Mouse (Mus musculus) testis, adult 2 months (tissue): Measurements from ENCODE around the gene Atp6v1g3. TPM values are rescaled to one million over a fixed set of nuclear protein-coding genes. Genes with fewer than 3 reads are reported as not detected.
A peak's percentile ranks its signal among the peaks of the same experiment; 100 is the strongest.

Experiments used
- H3K27ac ChIP-seq: fragments of 200-500 bp; 2 replicates; pipeline ENCODE4 v1.5.1; 2012; ENCODE audit warnings: low read depth, low read length; ENCODE audit not compliant: control insufficient read depth, insufficient read depth
- H3K27me3 ChIP-seq: fragments of 200-500 bp; 2 replicates; pipeline ENCODE4 v1.6.1; 2012; ENCODE audit warnings: mild to moderate bottlenecking, low read length, moderate library complexity; ENCODE audit not compliant: control insufficient read depth, insufficient read depth
- H3K36me3 ChIP-seq: fragments of 200-500 bp; 2 replicates; pipeline ENCODE4 v1.6.1; 2012; ENCODE audit warnings: mild to moderate bottlenecking, low read length; ENCODE audit not compliant: control insufficient read depth, insufficient read depth
- H3K4me1 ChIP-seq: fragments of 200-500 bp; 2 replicates; pipeline ENCODE4 v1.6.1; 2012; ENCODE audit warnings: low read length; ENCODE audit not compliant: control insufficient read depth, insufficient read depth
- H3K4me3 ChIP-seq: fragments of 200-500 bp; 2 replicates; pipeline ENCODE4 v1.5.1; 2012; ENCODE audit warnings: low read depth, mild to moderate bottlenecking, low read length, moderate library complexity, mixed read lengths; ENCODE audit not compliant: control insufficient read depth
- CTCF ChIP-seq: fragments of 200-500 bp; IDR thresholded peaks from 2 replicates; pipeline ENCODE4 v1.5.1; 2012; ENCODE audit warnings: low read depth, mild to moderate bottlenecking, inconsistent platforms, low read length, moderate library complexity; ENCODE audit not compliant: control insufficient read depth, insufficient read depth, insufficient replicate concordance
- POLR2A ChIP-seq: fragments of 200-500 bp; IDR thresholded peaks from 2 replicates; pipeline ENCODE4 v1.6.1; 2012; ENCODE audit warnings: low read depth, mild to moderate bottlenecking, inconsistent platforms, low read length, moderate library complexity; ENCODE audit not compliant: control insufficient read depth
- polyA plus RNA-seq: library from polyadenylated mRNA; depleted of rRNA; stranded (reverse); fragments of >200 nt; gene quantifications from 2 replicates; pipeline ENCODE4 v1.2.3, GENCODE M21; 2012

The Atp6v1g3 gene
- polyA plus RNA-seq, 1 experiment, result not detected

DNA sequence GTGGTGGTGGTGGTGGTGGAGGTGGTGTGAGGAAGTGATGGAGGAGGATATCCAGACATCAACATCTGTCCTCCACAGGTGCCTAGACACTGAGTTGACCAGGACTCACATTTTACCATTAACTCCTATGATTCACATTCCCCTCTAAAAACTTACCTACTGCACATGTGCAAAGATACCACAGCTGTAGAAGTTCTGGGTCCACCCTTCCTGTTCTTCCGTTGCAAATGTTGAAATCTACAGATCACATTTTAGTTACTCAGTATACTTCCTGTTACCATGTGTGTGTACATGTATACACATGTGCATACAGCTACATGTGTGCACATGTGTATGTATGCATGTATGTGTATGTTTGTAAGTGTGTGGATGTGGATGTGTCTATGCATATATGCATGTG, 29.8 kb downstream of the Atp6v1g3 start:
- Histone ChIP-seq H3K4me3 (no peak overlapping the region), H3K4me1 (no peaks in the 10 kb centered on the region), H3K27me3 (no peaks in the 10 kb centered on the region), H3K27ac (no peak overlapping the region), H3K36me3 (no peaks in the 10 kb centered on the region)
- TF ChIP-seq POLR2A (no peak), CTCF (no peak)

DNA sequence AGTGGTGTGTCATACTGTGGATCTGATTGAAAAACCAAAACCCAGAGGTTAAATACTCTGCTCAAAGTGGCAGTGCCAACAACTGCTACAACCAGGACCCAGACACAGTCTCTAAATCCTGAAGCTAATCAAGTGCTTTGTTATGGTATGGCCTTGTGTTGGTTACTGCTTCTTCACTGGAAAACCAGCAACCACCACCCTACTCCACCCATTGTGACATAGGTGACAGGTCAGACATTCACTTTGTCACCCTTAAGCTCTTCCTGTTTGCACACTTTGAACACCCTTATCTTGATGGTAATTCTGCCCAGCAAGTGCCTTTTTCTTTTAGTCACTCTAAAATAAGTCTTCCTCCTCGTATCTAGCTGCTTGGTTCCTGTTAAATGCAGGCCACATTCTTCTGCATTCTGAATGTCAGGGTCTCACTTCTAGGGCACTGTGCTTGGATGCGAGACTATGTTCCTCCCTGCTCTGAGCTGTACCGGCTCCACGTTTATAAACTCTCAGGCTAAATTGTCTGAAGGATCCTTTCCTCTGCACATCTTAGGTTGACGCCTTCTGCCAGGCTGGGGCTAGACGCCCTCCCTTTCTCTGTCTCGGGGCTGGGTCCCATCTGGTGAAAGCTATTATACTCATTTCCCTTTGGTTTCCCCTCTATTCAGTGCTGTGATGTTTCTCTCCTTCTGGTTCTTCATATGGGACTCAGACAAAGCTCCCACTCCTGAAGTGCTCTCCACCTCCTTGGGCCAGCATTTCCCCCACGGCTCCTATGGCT, 30.8 kb downstream of the Atp6v1g3 start:
- H3K27me3 ChIP-seq, result no peaks in the 10 kb centered on the region
- TF ChIP-seq CTCF, result no peak
- no peak for TF ChIP-seq POLR2A
- H3K27ac ChIP-seq, result no peak overlapping the region
- no peaks in the 10 kb centered on the region for H3K4me1 ChIP-seq
- H3K4me3 ChIP-seq, result no peak overlapping the region
- no peaks in the 10 kb centered on the region for H3K36me3 ChIP-seq

DNA sequence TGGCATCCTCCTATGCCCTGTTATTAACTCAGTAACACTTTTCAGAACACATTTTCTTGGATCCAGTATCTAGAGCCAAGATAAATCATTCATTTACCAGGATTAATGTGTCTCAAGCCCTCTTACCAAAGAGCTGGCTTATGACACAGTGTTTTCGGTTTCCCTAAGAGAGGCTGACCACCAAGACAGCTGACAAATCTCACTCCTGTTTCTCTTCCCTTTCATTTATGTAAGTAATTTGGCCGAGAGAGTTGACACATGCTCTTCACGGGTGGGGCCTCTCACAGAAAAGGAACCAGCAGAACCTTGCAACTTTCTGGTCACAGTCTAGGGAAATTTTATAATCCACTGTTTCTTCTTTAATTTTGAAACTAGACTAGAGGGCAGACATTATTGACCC, 49.1 kb downstream of the Atp6v1g3 start:
- no peaks in the 10 kb centered on the region for H3K27me3 ChIP-seq
- no peak overlapping the region for H3K27ac ChIP-seq
- H3K4me1 ChIP-seq, result no peaks in the 10 kb centered on the region
- no peak overlapping the region for H3K4me3 ChIP-seq
- no peaks in the 10 kb centered on the region for H3K36me3 ChIP-seq
- no peak for TF ChIP-seq POLR2A
- TF ChIP-seq CTCF, result no peak

DNA sequence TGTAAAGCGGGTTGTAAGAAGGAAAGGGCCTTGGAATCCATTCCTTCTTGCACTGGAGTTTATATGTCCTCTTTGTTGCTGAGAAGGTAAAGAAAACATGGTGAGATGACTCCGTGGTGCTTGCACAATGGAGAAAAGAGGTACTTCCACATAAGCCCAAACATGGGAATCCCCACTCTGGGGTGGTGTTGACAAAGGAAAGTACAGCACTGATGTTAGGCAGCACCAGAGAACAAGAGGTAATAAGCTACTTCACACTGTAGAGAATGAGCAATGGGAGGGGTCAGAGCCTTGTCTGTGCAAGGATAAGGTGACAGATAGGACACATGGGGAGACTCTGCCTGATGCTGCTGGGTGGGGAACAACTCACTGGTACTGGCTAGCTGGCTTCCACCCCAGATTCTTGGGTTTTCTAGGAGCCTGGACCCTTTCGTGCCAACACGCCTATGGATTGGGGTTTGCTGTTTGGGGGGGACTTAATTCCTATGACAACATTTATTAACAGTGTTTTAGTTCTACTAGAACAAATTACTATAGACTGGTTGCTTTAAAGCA, 49.6 kb downstream of the Atp6v1g3 start:
- no peak for TF ChIP-seq CTCF
- TF ChIP-seq POLR2A, result no peak
- Histone ChIP-seq H3K27ac (no peak overlapping the region), H3K4me1 (no peaks in the 10 kb centered on the region), H3K36me3 (no peaks in the 10 kb centered on the region), H3K4me3 (no peak overlapping the region), H3K27me3 (no peaks in the 10 kb centered on the region)

DNA sequence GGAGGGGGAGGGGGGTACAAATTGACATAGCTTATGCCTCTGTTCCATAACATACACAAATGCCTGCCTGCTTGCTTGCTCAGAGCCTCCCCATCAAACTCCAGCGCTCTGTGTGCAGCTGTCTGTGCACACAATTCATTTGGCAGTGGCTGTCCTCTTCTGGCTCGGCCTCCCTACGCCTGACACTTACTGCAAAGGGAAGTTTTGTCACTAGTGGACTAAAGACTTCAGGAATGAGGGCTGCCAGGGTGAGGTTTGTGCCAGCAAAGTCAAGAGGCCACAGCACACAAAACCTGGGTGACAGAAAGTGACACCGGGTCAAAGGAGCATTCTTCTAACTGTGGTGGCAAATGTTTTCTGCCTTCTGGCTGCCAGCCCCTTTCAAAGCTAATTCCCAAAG, 52.6 kb downstream of the Atp6v1g3 start:
- Histone ChIP-seq H3K27ac (no peak overlapping the region), H3K4me3 (no peak overlapping the region), H3K36me3 (no peaks in the 10 kb centered on the region), H3K4me1 (peaks cover 2% of the 10 kb centered on the region; the same call in 1 of the 2 replicates), H3K27me3 (no peaks in the 10 kb centered on the region)
- TF ChIP-seq CTCF (no peak), POLR2A (no peak)

DNA sequence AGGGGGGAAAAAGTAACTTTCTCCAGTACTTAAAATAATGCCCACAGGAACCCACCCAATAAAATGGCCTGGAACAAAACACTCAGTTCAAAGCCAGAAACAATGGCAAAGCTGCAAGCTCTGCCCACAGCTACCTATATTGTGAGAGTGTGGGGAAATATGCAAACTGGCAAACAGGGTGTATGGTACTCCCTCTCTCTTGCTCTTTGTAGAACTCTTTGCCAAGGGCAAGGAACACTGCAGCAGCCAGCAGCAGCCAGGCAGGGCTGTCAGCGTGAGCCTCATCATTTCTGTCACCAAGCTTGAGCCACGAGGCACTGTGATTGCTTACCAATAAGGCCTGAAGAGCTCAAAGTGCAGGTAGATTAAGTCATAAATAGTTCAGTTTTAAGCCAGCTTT, 53.0 kb downstream of the Atp6v1g3 start:
- H3K4me1 ChIP-seq, result peaks cover 2% of the 10 kb centered on the region; the same call in 1 of the 2 replicates
- no peak overlapping the region for H3K27ac ChIP-seq
- H3K36me3 ChIP-seq, result no peaks in the 10 kb centered on the region
- TF ChIP-seq POLR2A, result no peak
- no peak for TF ChIP-seq CTCF
- H3K27me3 ChIP-seq, result no peaks in the 10 kb centered on the region
- no peak overlapping the region for H3K4me3 ChIP-seq

DNA sequence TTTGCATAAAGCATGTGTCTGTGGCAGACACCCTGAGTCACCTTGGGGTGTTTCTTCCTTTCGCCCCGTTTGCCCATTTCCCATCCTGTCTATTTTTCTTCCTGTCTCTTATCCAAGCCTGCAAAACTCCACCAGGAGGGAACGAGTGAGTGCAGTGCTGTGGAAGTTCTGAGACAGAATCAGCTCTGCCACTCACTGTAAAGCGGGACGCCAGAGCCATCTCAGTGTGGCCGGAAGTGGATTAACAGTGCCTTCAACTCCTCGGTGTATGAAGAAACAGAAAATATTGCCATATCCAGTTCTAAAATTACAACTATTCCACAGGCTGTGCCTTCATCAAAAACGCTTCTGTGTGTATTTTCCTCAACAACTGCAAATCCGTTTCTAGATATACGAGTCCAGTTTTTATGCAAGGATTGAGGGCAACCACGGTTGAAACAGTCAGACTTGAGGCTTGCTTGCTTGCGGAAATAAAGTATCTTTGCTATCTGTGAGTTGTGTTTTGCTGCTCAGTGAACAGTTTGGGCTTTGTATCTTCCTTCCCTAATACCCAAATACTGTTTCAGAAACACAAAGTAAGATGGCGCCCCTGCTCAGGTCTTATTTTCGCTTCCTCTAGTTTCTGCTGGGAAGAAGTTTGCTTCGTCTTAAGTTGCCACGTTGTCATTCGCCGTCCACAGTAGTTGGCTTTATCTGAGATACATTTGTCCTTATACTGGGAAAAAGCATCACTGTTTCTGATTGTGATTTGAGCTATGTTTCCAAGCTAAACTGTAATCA, 54.1 kb downstream of the Atp6v1g3 start:
- no peak overlapping the region for H3K27ac ChIP-seq
- TF ChIP-seq POLR2A (no peak), CTCF (no peak)
- peaks cover 2% of the 10 kb centered on the region; the same call in 1 of the 2 replicates for H3K4me1 ChIP-seq
- H3K4me3 ChIP-seq, result peak overlapping the region; percentile 31; the same call in 1 of the 2 replicates
- no peaks in the 10 kb centered on the region for H3K27me3 ChIP-seq
- H3K36me3 ChIP-seq, result no peaks in the 10 kb centered on the region
